Mouse (Mus musculus) erythroid progenitor cell, adult 5-6 weeks (primary cell): Measurements from ENCODE around the gene Acox2. TPM values are rescaled to one million over a fixed set of nuclear protein-coding genes. Genes with fewer than 3 reads are reported as not detected.
A peak's percentile ranks its signal among the peaks of the same experiment; 100 is the strongest.

ENCODE experiments used
- ATAC-seq: replicated peaks from 2 replicates; pipeline ENCODE4 v1.8.0; 2016; ENCODE audit warnings: moderate number of reproducible peaks, mild to moderate bottlenecking, moderate TSS enrichment, inconsistent platforms; ENCODE audit not compliant: poor library complexity, low FRiP score, severe bottlenecking
- total RNA-seq, 2 experiments: library from RNA; stranded (forward) in 1 of 2; stranded (reverse) in 1 of 2; fragments of 150-400 nt in 1 of 2; fragments of 186-747, 209-891 nt in 1 of 2; gene quantifications; 2 replicates each; pipeline versions ENCODE4 v1.2.3 to v1.2.4; 2015 to 2017; ENCODE audit warnings: low replicate concordance in 2 of 2

Acox2 gene
- total RNA-seq, 2 experiments from 2014 or later, result not detected

DNA sequence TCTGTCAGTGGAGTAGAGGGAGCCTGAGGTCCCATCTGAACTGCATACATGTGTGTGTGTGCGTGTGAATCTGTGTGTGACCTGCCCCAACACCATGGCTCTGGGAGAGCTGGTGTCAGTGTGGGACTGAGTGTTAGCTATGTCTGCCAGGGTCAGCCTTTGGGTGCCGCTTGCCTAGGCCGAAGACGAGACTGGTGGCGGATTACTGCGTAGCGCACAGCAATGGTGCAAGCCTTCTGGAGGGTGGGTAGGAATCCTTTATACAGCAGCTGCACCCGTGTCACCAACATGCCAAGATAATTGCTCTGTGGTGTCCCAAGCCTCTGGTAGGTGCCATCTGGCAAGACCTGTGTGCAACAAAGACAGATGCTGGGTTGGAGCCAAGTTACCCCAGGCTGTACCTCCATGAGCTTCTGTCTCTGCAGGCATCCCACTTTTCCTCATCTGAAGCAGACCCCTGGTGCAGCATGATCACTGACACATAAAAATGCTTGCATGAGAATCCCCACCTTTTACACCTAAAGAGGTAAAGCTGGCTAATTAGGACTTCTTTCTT is 7.7 kb downstream of the Acox2 start:
- ATAC-seq, result no peak

GRCm38 (mm10) chr14:8250141-8250871 is 8.8 kb downstream of the Acox2 start:
- no peak for ATAC-seq

GRCm38 (mm10) chr14:8249206-8249605 is 9.9 kb downstream of the Acox2 start:
- ATAC-seq, result no peak

GRCm38 (mm10) chr14:8246878-8247277 is 12.3 kb downstream of the Acox2 start:
- ATAC-seq, result no peak

GRCm38 (mm10) chr14:8244211-8244611 is 14.9 kb downstream of the Acox2 start:
- ATAC-seq, result no peak

DNA sequence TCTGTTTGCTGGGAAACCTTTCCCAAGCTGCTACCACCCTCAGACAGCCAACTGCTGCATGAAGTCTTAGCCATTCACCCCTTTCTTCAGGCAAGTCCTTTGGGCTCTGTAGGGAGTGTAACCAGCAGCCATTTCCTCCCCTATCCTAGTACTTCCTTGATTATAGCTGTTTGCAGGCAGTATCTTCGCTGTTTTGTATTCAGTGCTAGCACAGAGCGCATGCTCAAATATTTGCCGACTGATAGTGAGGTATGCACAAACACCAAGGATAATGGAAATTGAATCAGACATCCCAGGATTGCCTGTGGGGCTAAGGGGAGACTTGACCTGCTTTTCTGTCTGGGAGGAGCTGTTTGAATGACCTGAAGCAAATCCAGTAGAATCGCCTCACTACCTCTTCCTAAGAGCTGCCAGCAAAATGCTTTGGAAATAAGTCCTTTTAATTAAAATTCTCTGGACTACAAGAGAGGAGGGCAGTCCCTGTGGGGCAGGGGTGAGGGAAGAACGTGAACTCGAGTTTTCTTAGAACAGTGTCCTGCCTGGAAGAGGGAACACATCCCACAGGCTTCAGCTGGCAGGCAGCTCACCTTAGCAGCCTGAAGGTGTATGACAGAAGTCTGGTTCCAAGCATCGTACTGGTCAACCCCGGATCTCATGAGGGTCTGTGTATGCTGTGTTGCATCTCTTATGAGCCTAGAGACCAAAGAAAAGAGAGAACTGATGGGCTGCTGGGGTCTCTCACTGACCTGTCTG is 15.8 kb downstream of the Acox2 start:
- ATAC-seq, result no peak

DNA sequence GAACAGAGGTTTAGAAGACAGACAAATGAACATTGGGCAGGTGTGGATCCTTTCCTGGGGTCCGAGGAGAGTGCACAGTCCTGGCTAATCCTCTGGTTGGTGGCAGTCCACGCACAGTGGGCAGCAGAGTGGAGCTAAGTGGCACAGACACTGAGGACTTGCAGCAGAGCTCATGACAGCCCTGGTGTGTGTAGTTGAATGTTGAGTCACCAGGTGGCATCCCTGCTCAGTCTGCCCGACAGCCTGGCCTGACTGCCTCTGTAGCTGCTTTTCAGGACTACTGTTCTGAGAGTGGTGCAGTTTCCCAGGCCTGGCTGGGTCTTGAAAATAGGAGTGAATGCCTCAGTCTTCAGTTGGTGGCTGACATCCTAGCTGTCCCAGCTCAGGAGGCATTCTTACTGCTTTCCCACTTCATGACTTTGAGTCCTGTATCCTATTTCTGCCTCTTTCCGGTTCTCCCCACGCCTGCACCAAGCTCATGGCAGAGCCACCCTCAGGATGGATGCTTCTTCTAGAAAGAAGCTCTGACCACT is 16.7 kb downstream of the Acox2 start:
- ATAC-seq, result no peak

GRCm38 (mm10) chr14:8241816-8242215 is 17.3 kb downstream of the Acox2 start:
- ATAC-seq, result no peak

DNA sequence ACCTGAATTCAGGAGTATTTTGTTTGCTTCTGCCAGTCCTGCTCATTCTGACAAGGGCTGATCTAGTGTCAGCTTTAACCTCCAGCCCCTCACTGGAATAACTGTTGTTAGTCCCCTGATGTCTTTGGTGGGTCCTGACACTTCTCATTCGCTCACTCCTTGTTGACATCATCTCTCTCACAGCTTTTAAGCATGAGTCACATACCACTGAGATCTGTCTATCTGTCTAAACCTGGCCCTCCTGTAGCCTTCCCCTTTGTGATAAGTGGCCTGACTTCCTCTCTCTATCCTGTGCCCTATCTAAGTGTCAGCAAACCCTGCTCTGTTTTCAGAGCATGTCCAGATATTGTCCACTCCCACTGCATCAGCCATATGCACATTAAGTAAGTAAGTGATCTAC is 25.9 kb downstream of the Acox2 start:
- no peak for ATAC-seq

DNA sequence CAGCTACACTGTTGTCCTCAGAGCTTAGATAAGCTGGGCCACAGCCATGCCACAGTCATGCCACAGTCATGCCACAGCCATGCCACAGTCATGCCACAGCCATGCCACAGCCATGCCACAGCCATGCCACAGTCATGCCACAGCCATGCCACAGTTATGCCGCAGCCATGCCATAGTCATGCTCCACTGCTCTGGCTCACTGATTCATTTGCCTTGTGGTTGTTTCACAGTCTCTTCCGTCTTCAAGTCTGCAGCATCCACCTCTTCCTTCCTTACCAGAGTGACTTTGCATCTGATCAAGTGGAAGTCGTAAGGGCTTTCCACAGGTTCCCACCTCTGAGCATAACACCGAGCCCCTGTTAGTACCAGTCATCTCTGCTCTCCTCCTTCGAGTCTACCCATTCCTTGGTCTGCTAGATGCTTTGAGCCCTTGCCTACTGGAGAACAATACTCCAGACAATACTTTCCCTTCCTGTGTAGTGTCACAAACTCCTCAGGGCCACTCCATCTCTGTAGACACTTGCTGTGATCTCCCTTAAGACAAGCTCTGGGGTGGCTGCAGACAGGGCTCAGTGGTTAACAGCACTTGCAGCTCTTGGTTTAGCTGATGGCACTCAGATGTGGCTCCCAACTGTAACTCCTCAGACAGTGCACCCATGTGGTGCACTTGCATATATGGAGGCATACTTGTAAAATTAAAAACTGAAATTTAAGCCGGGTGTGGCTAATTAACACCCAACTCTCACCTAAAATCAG is 26.8 kb downstream of the Acox2 start:
- 0 out of 2 replicates have a peak, but pooled peaks have one; percentile 11 for ATAC-seq

- peak; percentile 73 for ATAC-seq
Observed at GRCm38 (mm10) chr14:8229367-8230019, 29.7 kb downstream of the Acox2 start.

DNA sequence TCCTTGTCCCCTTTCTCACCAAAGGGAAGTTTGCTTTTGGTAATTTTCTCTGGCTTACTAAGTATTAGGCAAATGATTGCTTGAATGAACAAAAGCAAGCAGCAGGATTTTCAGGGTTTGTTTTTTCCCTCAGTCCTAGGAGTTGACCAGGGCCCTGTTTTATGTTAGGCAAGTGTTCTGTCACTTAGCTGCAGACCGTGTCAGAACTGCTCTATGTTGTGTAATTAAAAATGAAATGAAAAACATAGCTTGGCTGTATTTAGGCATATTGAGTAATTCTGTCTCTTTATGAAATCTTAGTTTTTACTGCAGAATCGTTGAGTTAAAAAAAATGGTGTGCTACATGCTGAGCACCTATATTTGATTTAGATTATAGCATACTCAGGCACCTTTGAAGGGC is 34.3 kb downstream of the Acox2 start:
- ATAC-seq, result no peak

- peak; percentile 65 for ATAC-seq
Observed at GRCm38 (mm10) chr14:8223506-8224293, 35.5 kb downstream of the Acox2 start.

- no peak for ATAC-seq
Observed at GRCm38 (mm10) chr14:8222561-8222960, 36.6 kb downstream of the Acox2 start.

DNA sequence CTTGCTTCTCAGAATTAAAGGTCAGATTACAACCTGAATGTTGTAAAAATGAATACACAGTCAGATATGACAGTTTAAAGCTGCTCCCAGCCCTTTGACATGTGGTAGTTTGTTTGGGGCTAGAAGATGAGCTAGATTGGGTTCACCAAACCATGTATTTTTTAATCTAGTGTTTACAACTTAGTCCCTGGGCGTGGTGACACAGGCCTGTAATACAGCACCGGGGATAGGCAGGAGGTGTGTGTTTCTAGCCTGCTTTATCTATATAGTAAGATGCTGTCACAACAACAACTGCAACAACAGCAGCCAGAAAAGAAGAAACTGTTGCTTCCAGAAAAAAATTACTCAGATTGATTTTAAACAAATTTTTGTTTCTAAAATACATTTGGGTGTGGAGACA is 38.2 kb downstream of the Acox2 start:
- peak; percentile 71 for ATAC-seq

DNA sequence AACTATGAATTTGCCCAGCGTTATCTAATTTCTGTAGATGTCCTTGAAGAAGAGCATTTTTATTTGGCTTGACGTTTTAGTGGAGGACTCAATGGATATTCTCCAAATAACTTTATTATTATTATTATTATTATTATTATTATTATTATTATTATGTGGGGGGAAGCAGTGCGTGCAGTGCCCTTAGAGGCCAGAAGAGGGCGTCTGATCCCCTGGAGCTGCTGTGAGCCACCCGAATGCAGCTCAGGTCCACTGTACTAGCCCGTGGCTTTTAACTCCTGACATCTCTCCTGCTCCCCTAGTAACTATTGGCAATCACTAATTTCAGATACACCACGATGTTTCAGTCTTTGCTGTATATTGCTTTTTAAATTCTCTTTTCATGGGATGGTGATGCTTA is 38.8 kb downstream of the Acox2 start:
- peak; percentile 67 for ATAC-seq

GRCm38 (mm10) chr14:8219876-8220275 is 39.3 kb downstream of the Acox2 start:
- no peak for ATAC-seq

- ATAC-seq, result no peak
Observed at GRCm38 (mm10) chr14:8218730-8219380, 40.3 kb downstream of the Acox2 start.
